Mouse (Mus musculus): ENCODE results near the gene Nav2.

Gene Nav2

GRCm38 (mm10) chr7:49246584-49247481 is 338.3 kb downstream of the Nav2 start:
- in situ Hi-C loops (cut with MboI; ENCODE audit: low pct_unique_long_range_greater_than_20kb in 1 of 2, low sequenced_read_pairs in 2 of 2, unreplicated experiment in 1 of 2): no loop called here

DNA sequence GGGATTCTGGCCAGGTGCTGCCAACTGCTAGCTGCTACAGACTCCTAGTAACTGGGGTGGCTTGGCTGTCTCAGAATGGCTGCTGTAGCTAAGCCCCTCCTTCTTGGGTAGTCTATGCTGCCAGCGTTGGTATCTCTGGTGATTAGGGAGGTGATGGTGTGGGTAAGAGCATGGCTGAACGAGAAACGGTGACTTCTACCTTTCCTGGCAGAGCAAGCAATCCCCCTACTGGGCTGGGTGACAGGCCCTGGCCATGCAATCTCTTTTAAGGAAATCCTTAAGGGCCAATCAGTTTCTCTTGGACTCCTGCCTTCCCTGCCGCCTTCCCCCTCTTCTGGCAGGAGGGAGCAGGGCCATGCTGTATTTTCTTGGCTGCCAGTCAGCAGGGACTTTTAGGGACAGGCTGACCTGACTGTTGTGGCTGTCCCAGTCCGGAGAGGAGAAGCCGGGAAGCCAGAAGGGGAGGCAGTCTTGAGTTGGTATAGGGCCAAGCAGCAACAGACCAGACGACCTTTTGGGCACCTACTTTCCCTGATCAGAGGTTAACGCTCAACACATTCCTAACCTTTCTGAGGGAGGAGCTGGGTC is 339.3 kb downstream of the Nav2 start:
- in situ Hi-C loops (cut with MboI; ENCODE audit: low pct_unique_long_range_greater_than_20kb in 1 of 2, low sequenced_read_pairs in 2 of 2, unreplicated experiment in 1 of 2): no loop called here

- in situ Hi-C loops (cut with MboI; ENCODE audit: low pct_unique_long_range_greater_than_20kb in 1 of 2, low sequenced_read_pairs in 2 of 2, unreplicated experiment in 1 of 2): no loop called here
These were observed 340.0 kb downstream of the Nav2 start for GRCm38 (mm10) chr7:49248333-49249086.

GRCm38 (mm10) chr7:49249462-49249861 is 340.9 kb downstream of the Nav2 start:
- in situ Hi-C loops (cut with MboI; ENCODE audit: low pct_unique_long_range_greater_than_20kb in 1 of 2, low sequenced_read_pairs in 2 of 2, unreplicated experiment in 1 of 2): no loop called here

DNA sequence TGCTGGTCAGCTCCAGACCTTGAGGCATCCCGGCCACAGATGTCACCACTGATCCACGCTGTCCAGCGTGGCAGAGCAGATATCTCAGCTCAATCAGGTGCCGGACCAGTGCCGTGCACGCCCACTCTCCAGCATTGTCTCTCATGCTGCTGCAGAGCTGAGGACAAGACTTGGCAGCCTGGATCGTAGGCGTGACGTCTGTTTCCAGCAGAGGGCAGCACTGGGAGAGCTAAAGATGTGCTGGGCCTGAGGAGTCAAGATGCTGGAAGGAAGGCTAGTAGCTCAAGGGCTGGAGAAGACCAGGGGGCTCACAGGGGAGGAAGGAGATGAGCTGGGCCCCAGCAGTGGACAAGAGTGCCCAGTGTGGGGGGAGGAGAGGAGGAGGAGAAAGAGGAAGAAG is 341.5 kb downstream of the Nav2 start:
- in situ Hi-C loops (cut with MboI; ENCODE audit: low pct_unique_long_range_greater_than_20kb in 1 of 2, low sequenced_read_pairs in 2 of 2, unreplicated experiment in 1 of 2): loop anchor here (10.0 kb wide), 1 partner anchor 165 kb away; no protein-coding TSS in a partner anchor

DNA sequence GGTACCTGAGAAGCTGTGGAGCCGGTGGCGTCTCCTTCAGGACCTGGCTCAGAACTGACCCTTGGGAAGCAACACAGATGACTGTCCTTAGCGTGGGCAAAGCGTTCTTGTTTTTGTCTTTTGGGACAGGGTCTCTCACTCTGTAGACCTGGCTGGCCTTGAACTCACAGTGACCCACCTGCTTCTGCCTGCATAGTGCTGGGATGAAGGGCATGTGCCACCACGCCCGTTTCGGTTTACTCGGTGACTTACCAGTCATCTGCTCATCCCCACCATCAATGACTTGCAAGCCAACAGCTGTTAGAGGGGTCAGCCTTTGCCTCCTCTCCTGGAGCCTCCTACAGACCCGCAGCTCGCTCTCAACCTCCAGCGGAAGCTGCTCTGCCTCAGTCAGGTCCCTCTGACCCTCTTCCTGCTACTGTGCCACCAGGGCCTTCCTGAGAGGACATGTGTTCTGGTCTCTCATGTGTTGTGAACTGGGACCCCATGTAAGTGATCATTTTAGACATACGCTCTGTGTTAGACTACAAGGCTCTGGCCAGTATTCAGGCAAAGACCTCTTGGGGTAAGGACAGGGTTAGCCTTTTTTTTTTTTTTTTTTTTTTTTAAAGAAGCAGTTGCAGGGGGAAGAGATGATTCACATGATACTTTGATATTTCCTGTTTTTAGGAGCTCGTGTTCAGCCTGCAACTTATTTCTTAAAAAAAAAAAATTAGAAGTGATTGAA is 342.2 kb downstream of the Nav2 start:
- in situ Hi-C loops (cut with MboI; ENCODE audit: low pct_unique_long_range_greater_than_20kb in 1 of 2, low sequenced_read_pairs in 2 of 2, unreplicated experiment in 1 of 2): loop anchor here (10.0 kb wide), 1 partner anchor 164 kb away; no protein-coding TSS in a partner anchor

DNA sequence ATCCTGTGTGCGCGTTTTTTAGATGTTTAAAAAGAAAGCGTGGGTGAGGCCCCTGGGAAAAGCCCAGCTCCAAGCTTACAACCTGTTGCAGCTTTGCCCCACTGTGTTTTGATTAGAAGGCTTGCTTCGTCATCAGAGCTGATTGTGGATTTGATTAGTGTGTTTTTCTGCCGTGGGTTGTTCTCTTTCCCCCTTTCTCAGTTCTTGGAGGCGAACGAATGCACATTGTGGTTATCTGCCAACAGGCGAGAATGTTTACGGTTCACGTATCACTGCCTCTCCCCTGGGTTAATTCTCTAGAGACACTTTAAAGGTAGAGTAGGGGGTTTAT is 342.8 kb downstream of the Nav2 start:
- in situ Hi-C loops (cut with MboI; ENCODE audit: low pct_unique_long_range_greater_than_20kb in 1 of 2, low sequenced_read_pairs in 2 of 2, unreplicated experiment in 1 of 2): loop anchor here (10.0 kb wide), 1 partner anchor 164 kb away; no protein-coding TSS in a partner anchor

GRCm38 (mm10) chr7:49252444-49252843 is 343.9 kb downstream of the Nav2 start:
- in situ Hi-C loops (cut with MboI; ENCODE audit: low pct_unique_long_range_greater_than_20kb in 1 of 2, low sequenced_read_pairs in 2 of 2, unreplicated experiment in 1 of 2): loop anchor here (10.0 kb wide), 1 partner anchor 162 kb away; no protein-coding TSS in a partner anchor

GRCm38 (mm10) chr7:49252902-49253301 is 344.4 kb downstream of the Nav2 start:
- in situ Hi-C loops (cut with MboI; ENCODE audit: low pct_unique_long_range_greater_than_20kb in 1 of 2, low sequenced_read_pairs in 2 of 2, unreplicated experiment in 1 of 2): loop anchor here (10.0 kb wide), 1 partner anchor 162 kb away; no protein-coding TSS in a partner anchor

GRCm38 (mm10) chr7:49255053-49255452 is 346.5 kb downstream of the Nav2 start:
- in situ Hi-C loops (cut with MboI; ENCODE audit: low pct_unique_long_range_greater_than_20kb in 1 of 2, low sequenced_read_pairs in 2 of 2, unreplicated experiment in 1 of 2): loop anchor here (10.0 kb wide), 1 partner anchor 160 kb away; no protein-coding TSS in a partner anchor

- in situ Hi-C loops (cut with MboI; ENCODE audit: low pct_unique_long_range_greater_than_20kb in 1 of 2, low sequenced_read_pairs in 2 of 2, unreplicated experiment in 1 of 2): loop anchor here (10.0 kb wide), 1 partner anchor 157 kb away; no protein-coding TSS in a partner anchor
These were observed 348.9 kb downstream of the Nav2 start for GRCm38 (mm10) chr7:49257234-49257906.

DNA sequence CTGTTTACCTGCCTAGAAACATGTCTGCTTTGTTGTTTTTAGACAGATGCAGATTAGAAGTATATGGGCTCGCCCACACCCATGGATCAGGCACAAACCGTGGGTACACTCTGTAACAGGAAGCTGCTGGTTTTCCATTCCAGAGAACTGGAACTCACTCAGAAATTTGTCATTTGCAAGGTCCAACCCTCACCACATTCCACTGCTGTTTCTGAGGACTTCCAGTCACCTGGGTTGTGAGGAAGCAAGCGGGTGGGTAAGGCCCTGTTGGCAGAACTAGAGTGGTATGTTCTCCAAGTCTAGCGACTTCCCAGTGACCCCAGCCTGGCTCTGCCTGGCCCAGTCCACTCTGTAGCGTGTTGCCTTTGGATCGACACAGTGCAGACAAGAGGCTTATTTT is 349.6 kb downstream of the Nav2 start:
- in situ Hi-C loops (cut with MboI; ENCODE audit: low pct_unique_long_range_greater_than_20kb in 1 of 2, low sequenced_read_pairs in 2 of 2, unreplicated experiment in 1 of 2): loop anchor here (10.0 kb wide), 1 partner anchor 157 kb away; no protein-coding TSS in a partner anchor

DNA sequence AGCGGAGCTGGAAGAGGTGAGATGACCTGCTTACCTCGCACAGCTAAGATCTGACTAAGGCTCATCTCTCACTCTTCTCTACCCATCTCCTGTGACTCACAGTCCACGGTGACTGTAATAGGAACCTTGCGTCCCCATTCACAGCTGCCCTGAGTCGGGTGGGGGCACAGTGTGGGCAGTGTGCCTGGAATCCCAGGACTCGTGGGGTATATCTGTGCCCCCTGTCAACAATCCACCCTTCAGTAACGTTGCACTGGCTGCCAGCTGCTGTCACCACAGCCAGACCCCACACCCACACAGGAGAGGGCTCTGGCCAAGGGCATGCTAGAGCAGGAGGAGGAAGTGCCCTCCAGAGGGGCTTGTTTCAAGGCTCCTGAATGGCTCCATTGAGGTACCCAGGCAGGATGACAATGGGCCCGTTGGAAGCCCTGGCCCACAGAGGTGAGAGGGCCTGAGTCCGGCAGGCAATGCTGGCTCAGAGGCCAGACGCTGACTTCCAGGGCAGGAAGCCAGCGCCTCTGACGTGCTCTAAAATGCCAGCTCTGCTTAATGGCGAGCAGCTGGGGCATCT is 353.5 kb downstream of the Nav2 start:
- in situ Hi-C loops (cut with MboI; ENCODE audit: low pct_unique_long_range_greater_than_20kb in 1 of 2, low sequenced_read_pairs in 2 of 2, unreplicated experiment in 1 of 2): loop anchor here in 1 of 2 experiments (10.0 kb wide), 1 partner anchor 127 kb away; no protein-coding TSS in a partner anchor

DNA sequence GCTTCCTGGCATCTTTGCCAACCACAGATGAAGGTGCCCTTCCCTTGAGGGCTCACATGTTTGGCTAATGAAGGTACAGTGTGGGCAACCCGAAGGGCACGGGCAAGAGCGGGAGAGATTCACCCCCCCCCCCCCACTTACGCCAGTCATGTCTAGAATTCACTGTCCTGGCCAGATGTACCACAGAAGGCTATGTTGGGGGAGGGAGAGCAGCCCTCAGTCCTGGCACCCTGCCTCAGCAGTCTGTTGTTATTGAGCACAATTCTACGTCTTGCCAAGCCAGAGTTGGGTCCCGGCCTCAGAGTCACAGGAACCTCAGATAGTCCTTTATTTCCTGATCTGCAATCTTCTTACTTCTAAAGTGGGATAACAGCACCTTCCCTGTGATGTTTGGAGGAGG is 357.9 kb downstream of the Nav2 start:
- in situ Hi-C loops (cut with MboI; ENCODE audit: low pct_unique_long_range_greater_than_20kb in 1 of 2, low sequenced_read_pairs in 2 of 2, unreplicated experiment in 1 of 2): loop anchor here in 1 of 2 experiments (10.0 kb wide), 1 partner anchor 132 kb away; no protein-coding TSS in a partner anchor

- in situ Hi-C loops (cut with MboI; ENCODE audit: low pct_unique_long_range_greater_than_20kb in 1 of 2, low sequenced_read_pairs in 2 of 2, unreplicated experiment in 1 of 2): loop anchor here in 1 of 2 experiments (10.0 kb wide), 1 partner anchor 133 kb away; no protein-coding TSS in a partner anchor
These were observed 359.3 kb downstream of the Nav2 start for GRCm38 (mm10) chr7:49267621-49268325.

- in situ Hi-C loops (cut with MboI; ENCODE audit: low pct_unique_long_range_greater_than_20kb in 1 of 2, low sequenced_read_pairs in 2 of 2, unreplicated experiment in 1 of 2): loop anchor here in 1 of 2 experiments (10.0 kb wide), 1 partner anchor 134 kb away; no protein-coding TSS in a partner anchor
These were observed 359.9 kb downstream of the Nav2 start for GRCm38 (mm10) chr7:49268401-49268921.

Data from mouse embryonic stem cell (cell line).